Mouse (Mus musculus) myocyte (in vitro differentiated cells): ENCODE measurements around the gene Hdac1.

Experiments
- CEBPB ChIP-seq: IDR thresholded peaks from 2 replicates; pipeline ENCODE4 v1.6.1; 2011; ENCODE audit warnings: mild to moderate bottlenecking, moderate library complexity; ENCODE audit not compliant: poor library complexity, insufficient read depth, severe bottlenecking
- E2F4 ChIP-seq: IDR thresholded peaks from one replicate; pipeline ENCODE4 v1.6.1; 2011; ENCODE audit warnings: mild to moderate bottlenecking, control low read depth, moderate library complexity; ENCODE audit not compliant: insufficient read depth
- MAX ChIP-seq: IDR thresholded peaks from one replicate; pipeline ENCODE4 v1.6.1; 2011; ENCODE audit warnings: low read depth, mild to moderate bottlenecking, control low read depth
- MYOG ChIP-seq, 3 experiments: IDR thresholded peaks; one replicate each; pipeline ENCODE4 v1.6.1; 2011; ENCODE audit warnings: control low read depth in 2 of 3, low read depth in 2 of 3, mild to moderate bottlenecking in 2 of 3; ENCODE audit not compliant: insufficient read length in 2 of 3, control insufficient read depth in 1 of 3, insufficient read depth in 1 of 3
- POLR2A ChIP-seq: IDR thresholded peaks from one replicate; pipeline ENCODE4 v1.6.1; 2011; ENCODE audit warnings: low read depth, mild to moderate bottlenecking, control low read depth, moderate library complexity; ENCODE audit not compliant: insufficient read length
- POLR2AphosphoS2 ChIP-seq: IDR thresholded peaks from one replicate; pipeline ENCODE4 v1.6.1; 2011; ENCODE audit warnings: low read depth, control low read depth; ENCODE audit not compliant: insufficient read length
- REST ChIP-seq: IDR thresholded peaks from one replicate; pipeline ENCODE4 v1.6.1; 2011; ENCODE audit warnings: mild to moderate bottlenecking, control low read depth, moderate library complexity; ENCODE audit not compliant: insufficient read depth, insufficient read length
- TCF12 ChIP-seq: IDR thresholded peaks from one replicate; pipeline ENCODE4 v1.6.1; 2011; ENCODE audit warnings: mild to moderate bottlenecking, control low read depth; ENCODE audit not compliant: poor library complexity, insufficient read depth, severe bottlenecking
- USF1 ChIP-seq: IDR thresholded peaks from one replicate; pipeline ENCODE4 v1.6.1; 2011; ENCODE audit warnings: low read depth, mild to moderate bottlenecking, control low read depth, moderate library complexity

DNA sequence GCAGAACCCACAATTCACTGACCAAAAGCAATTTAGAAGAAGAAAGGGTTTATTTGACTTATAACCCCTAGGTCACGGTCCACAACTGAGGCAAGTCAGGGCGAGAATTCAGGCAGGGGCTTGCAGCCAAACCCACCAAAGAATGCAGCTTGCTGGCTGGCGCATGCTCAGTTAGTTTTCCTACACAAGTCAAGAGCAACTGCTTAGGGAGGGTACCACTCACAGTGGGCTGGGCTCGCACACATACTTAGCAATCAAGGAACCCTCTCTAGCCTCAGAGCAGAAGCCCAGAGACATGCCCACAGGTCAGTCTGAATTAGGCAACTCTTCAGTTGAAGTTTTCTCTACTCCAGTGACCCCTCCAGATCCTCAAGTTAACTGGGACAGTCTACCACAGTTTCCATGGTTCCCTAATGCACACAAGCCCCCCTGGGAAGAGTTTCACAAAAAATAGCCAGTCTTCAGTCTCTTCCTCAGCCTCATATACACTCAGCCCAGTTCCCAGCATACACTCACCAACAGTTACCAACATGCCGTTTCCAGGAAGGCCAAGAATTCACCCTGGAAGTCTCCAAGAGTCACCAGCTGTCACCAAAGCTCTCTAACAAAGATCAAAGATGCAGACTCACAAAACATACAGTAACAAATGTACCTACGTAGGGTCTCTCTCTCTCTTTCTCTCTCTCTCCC is 31.6 kb downstream of the Hdac1 start:
- no peak for TF ChIP-seq POLR2A
- no peak for TF ChIP-seq REST
- no peak for TF ChIP-seq POLR2AphosphoS2
- no peak for TF ChIP-seq TCF12
- TF ChIP-seq CEBPB: no peak
- no peak for TF ChIP-seq MAX
- TF ChIP-seq E2F4: no peak
- no peak for TF ChIP-seq MYOG (IDR thresholded peaks at IDR 0.05; ENCODE audit: control insufficient read depth in 1 of 3, insufficient read depth in 1 of 3, insufficient read length in 2 of 3, low read depth in 2 of 3)
- TF ChIP-seq USF1: no peak
